Mouse (Mus musculus): ENCODE measurements around the gene Gm9833. TPM values are rescaled to one million over a fixed set of nuclear protein-coding genes. Genes with fewer than 3 reads are reported as not detected.

Gene Gm9833
- polyA plus RNA-seq, 2 experiments = 2.2 to 5.3 TPM

DNA sequence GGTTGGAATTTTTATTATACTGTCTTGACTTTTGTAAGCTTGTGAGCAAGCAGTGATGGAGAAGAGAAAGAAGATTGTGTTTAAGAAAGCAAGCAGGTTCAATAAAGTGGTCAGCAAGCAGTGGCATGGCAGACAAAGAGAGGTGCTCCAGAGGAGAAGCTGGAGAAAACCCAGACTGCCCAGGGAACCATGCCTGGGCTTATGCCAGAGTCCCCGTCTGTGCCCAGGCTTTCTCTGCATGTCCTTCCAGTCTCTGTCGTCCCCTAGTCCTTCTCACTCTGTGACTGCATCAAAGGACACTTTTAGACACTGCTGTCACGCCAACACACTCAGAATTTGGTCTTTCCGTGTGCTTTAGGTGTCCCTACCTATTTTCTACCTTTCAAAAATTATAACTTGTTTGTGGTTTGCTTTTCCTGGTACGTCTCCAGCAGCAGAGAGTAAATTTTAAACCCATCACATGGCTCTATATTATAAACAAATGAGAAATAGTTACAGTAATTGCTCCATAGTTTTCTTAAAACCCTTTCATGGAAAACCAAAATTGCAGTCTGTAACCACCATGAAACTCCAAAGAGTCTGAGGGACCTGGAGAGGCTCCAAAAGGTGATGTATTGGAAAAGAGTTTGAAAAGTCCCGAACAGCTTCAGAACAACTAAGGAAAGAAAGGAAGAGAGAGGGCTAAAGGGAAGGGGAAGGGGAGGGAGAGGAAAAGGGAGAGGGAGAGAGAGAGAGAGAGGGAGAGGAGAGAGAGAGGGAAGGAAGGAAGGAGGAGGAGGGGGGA, 34.2 kb downstream of the Gm9833 start:
- Histone ChIP-seq H3K27me3 (ENCODE audit: control insufficient read depth, insufficient read depth, low read length) (no peaks in the 10 kb centered on the region), H3K4me3 (replicated peaks; ENCODE audit: low read length) (no peak overlapping the region), H3K4me1 (ENCODE audit: control insufficient read depth, insufficient read depth, low read length) (peaks cover 7% of the 10 kb centered on the region; the same call in 1 of the 2 replicates), H3K9ac (ENCODE audit: low read depth, low read length, severe bottlenecking) (no peak overlapping the region), H3K36me3 (ENCODE audit: control insufficient read depth, insufficient read depth, low read length) (no peaks in the 10 kb centered on the region), H3K27ac (replicated peaks; ENCODE audit: low read depth, low read length) (peak overlapping the region; percentile 66), H3K9me3 (ENCODE audit: control insufficient read depth, low read length) (no peaks in the 10 kb centered on the region), H3K4me2 (replicated peaks; ENCODE audit: low read depth, low read length, severe bottlenecking) (no peak overlapping the region)
- DNase-seq (ENCODE audit: low spot score) = peak; percentile 80
- no peak for TF ChIP-seq POLR2A (IDR thresholded peaks at IDR 0.05; ENCODE audit: borderline replicate concordance, extremely low read depth, insufficient read depth, insufficient read length)
- ATAC-seq (ENCODE audit: low FRiP score, low read depth) = no peak
- 49% methylated on average over 6 of the region's 6 CpGs for WGBS

DNA sequence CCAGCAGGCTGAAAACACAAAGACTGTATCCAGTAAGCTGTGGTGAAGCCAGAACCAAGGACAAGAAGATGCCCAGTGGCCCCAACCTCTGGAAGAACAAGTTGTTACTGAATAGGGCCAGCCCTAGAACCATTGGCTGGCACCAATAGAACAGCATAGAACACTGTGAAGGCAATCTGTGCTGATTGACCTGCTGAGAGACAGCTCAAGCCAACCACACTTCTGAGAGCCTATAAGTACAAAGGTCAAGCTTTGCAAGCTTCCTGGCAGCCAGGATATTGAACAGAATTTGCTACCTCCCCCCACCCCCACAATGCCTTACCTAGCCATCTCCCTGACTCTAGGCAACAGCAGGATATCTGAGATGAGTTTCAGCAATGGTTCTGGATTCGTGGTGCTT, 35.7 kb downstream of the Gm9833 start:
- no peak for TF ChIP-seq POLR2A (IDR thresholded peaks at IDR 0.05; ENCODE audit: borderline replicate concordance, extremely low read depth, insufficient read depth, insufficient read length)
- no peaks in the 10 kb centered on the region for H3K36me3 ChIP-seq (ENCODE audit: control insufficient read depth, insufficient read depth, low read length)
- no peak overlapping the region for H3K4me3 ChIP-seq (replicated peaks; ENCODE audit: low read length)
- H3K9me3 ChIP-seq (ENCODE audit: control insufficient read depth, low read length) = no peaks in the 10 kb centered on the region
- no peaks in the 10 kb centered on the region for H3K27me3 ChIP-seq (ENCODE audit: control insufficient read depth, insufficient read depth, low read length)
- H3K4me1 ChIP-seq (ENCODE audit: control insufficient read depth, insufficient read depth, low read length) = peaks cover 7% of the 10 kb centered on the region; the same call in 1 of the 2 replicates
- H3K9ac ChIP-seq (ENCODE audit: low read depth, low read length, severe bottlenecking) = no peak overlapping the region
- H3K4me2 ChIP-seq (replicated peaks; ENCODE audit: low read depth, low read length, severe bottlenecking) = no peak overlapping the region
- 70% methylated on average over 1 of the region's 1 CpGs for WGBS
- no peak overlapping the region for H3K27ac ChIP-seq (replicated peaks; ENCODE audit: low read depth, low read length)
- DNase-seq (ENCODE audit: low spot score) = no peak
- no peak for ATAC-seq (ENCODE audit: low FRiP score, low read depth)

DNA sequence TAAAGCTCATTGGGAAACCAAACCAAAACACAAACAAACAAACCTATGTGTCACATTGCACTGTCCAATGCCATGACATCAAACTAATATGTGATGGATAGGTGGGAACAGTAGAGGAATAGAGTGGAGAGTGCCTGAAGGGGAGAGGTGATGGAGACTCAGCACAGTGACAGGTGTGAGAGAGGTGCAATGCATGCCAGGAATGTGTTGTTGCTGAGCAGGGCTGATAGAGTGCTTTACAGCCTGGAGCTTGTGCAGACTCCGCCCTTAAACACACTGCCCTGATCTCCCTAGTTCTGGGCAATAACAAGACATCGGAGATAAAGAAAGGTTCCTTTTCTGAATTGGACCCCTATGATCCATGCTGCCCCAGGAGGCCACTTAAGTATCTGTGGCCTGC, 36.2 kb downstream of the Gm9833 start:
- Histone ChIP-seq H3K27me3 (ENCODE audit: control insufficient read depth, insufficient read depth, low read length) (no peaks in the 10 kb centered on the region), H3K4me2 (replicated peaks; ENCODE audit: low read depth, low read length, severe bottlenecking) (no peak overlapping the region), H3K36me3 (ENCODE audit: control insufficient read depth, insufficient read depth, low read length) (no peaks in the 10 kb centered on the region), H3K4me3 (replicated peaks; ENCODE audit: low read length) (no peak overlapping the region), H3K4me1 (ENCODE audit: control insufficient read depth, insufficient read depth, low read length) (peaks cover 7% of the 10 kb centered on the region; the same call in 1 of the 2 replicates), H3K27ac (replicated peaks; ENCODE audit: low read depth, low read length) (no peak overlapping the region), H3K9ac (ENCODE audit: low read depth, low read length, severe bottlenecking) (no peak overlapping the region), H3K9me3 (ENCODE audit: control insufficient read depth, low read length) (no peaks in the 10 kb centered on the region)
- ATAC-seq (ENCODE audit: low FRiP score, low read depth) (no peak), DNase-seq (ENCODE audit: low spot score) (no peak)
- TF ChIP-seq POLR2A (IDR thresholded peaks at IDR 0.05; ENCODE audit: borderline replicate concordance, extremely low read depth, insufficient read depth, insufficient read length) = no peak
- 77% methylated on average over 2 of the region's 2 CpGs for WGBS

DNA sequence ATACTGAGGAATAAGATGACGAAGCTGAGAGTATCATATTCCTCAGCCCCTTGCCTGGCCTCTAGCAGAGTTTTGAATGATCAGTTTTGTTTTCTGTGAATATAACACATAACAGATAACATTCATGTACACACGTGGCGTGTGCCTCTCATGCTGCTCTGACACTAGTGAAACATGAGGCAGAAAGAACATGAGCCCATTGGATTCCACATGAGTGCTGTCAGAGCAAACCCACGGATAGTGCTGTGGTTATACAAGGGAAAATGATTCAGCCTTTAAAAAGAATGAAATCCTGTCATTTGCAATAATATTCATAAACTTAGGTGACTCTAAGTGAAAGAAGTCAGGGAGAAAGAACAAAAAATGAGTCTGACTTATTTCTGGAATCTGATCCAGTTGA, 37.4 kb downstream of the Gm9833 start:
- no peak for TF ChIP-seq POLR2A (IDR thresholded peaks at IDR 0.05; ENCODE audit: borderline replicate concordance, extremely low read depth, insufficient read depth, insufficient read length)
- DNase-seq (ENCODE audit: low spot score) (no peak), ATAC-seq (ENCODE audit: low FRiP score, low read depth) (no peak)
- Histone ChIP-seq H3K4me1 (ENCODE audit: control insufficient read depth, insufficient read depth, low read length) (peaks cover 7% of the 10 kb centered on the region; the same call in 1 of the 2 replicates), H3K4me3 (replicated peaks; ENCODE audit: low read length) (no peak overlapping the region), H3K9ac (ENCODE audit: low read depth, low read length, severe bottlenecking) (no peak overlapping the region), H3K27me3 (ENCODE audit: control insufficient read depth, insufficient read depth, low read length) (no peaks in the 10 kb centered on the region), H3K36me3 (ENCODE audit: control insufficient read depth, insufficient read depth, low read length) (no peaks in the 10 kb centered on the region), H3K4me2 (replicated peaks; ENCODE audit: low read depth, low read length, severe bottlenecking) (no peak overlapping the region), H3K9me3 (ENCODE audit: control insufficient read depth, low read length) (no peaks in the 10 kb centered on the region), H3K27ac (replicated peaks; ENCODE audit: low read depth, low read length) (no peak overlapping the region)
- 70% methylated on average over 4 of the region's 4 CpGs for WGBS

DNA sequence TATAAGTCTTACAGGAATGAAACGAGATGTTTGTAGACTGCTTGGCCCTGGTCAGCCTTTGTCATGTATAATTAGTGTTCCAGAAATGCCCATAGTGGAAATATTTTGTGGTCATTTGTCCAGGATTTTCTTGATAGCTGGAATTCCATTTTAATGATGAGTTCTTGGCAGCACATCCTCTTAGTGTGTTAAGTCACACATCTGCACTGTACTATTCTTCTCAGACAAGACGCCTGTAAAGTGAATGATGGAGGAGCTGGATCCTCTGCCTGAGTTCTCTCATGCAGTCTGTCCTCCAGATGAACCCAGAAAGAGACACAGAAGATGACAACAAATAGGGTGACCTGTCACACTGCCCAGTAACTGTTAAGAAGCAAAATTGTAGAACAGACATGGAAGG, 38.1 kb downstream of the Gm9833 start:
- TF ChIP-seq POLR2A (IDR thresholded peaks at IDR 0.05; ENCODE audit: borderline replicate concordance, extremely low read depth, insufficient read depth, insufficient read length) = no peak
- H3K9ac ChIP-seq (ENCODE audit: low read depth, low read length, severe bottlenecking) = no peak overlapping the region

More for the DNA sequence above, 38.1 kb downstream of the Gm9833 start:
- no peaks in the 10 kb centered on the region for H3K36me3 ChIP-seq (ENCODE audit: control insufficient read depth, insufficient read depth, low read length)
- DNase-seq (ENCODE audit: low spot score) = no peak
- no peak overlapping the region for H3K27ac ChIP-seq (replicated peaks; ENCODE audit: low read depth, low read length)
- H3K9me3 ChIP-seq (ENCODE audit: control insufficient read depth, low read length) = no peaks in the 10 kb centered on the region
- H3K27me3 ChIP-seq (ENCODE audit: control insufficient read depth, insufficient read depth, low read length) = no peaks in the 10 kb centered on the region
- 78% methylated on average over 2 of the region's 2 CpGs for WGBS
- no peak overlapping the region for H3K4me3 ChIP-seq (replicated peaks; ENCODE audit: low read length)
- H3K4me1 ChIP-seq (ENCODE audit: control insufficient read depth, insufficient read depth, low read length) = peaks cover 7% of the 10 kb centered on the region; the same call in 1 of the 2 replicates
- no peak overlapping the region for H3K4me2 ChIP-seq (replicated peaks; ENCODE audit: low read depth, low read length, severe bottlenecking)
- ATAC-seq (ENCODE audit: low FRiP score, low read depth) = no peak

Data from limb, embryonic 14.5 days (tissue).